Mouse (Mus musculus) erythroblast, adult 5-6 weeks (primary cell): Measurements from ENCODE around the gene Ube2e2. TPM values are rescaled to one million over a fixed set of nuclear protein-coding genes. Genes with fewer than 3 reads are reported as not detected.

Source experiments
- ATAC-seq: replicated peaks from 2 replicates; pipeline ENCODE4 v1.8.0; 2016; ENCODE audit warnings: moderate number of reproducible peaks, mild to moderate bottlenecking, moderate TSS enrichment, inconsistent platforms; ENCODE audit not compliant: poor library complexity, low FRiP score, severe bottlenecking
- total RNA-seq, 2 experiments: library from RNA; stranded (forward) in 1 of 2; stranded (reverse) in 1 of 2; fragments of 150-400 nt in 1 of 2; fragments of 200-764, 138-1000 nt in 1 of 2; gene quantifications; 2 replicates each; pipeline versions ENCODE4 v1.2.3 to v1.2.4; 2015 to 2017; ENCODE audit warnings: low replicate concordance in 2 of 2

Gene Ube2e2
- total RNA-seq (2015; ENCODE audit: low replicate concordance) = not detected in 2 replicates
- 1.9 and 4.5 TPM in 2 replicates for total RNA-seq (2017; ENCODE audit: low replicate concordance)

DNA sequence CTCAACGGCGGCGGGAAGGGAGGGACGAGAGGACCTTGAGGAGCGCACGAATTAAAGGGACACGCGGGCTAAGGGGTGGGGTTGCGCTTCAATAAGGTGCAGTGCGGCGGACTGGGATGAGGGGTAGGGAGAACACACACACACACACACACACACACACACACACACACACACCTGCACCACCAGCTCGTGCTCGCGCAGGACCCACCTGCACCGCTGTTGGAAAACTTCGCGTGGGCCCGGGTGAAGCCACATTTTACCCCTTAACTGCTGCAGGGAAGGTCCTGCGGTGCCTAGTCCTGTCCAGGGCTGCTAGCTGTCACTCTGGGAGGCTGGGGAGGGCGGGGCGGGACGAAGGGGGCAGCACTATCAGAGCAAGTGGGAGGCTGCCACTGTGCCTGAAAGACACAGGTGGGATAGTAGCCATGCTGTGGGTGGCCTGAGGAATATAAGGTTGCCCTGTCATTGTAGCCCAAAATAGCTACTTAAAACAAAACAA is at the start of gene Ube2e2:
Gene Ube2e2 (minus strand): TSS at position 321 of the 499 bp plus-strand sequence.
- no peak for ATAC-seq

DNA sequence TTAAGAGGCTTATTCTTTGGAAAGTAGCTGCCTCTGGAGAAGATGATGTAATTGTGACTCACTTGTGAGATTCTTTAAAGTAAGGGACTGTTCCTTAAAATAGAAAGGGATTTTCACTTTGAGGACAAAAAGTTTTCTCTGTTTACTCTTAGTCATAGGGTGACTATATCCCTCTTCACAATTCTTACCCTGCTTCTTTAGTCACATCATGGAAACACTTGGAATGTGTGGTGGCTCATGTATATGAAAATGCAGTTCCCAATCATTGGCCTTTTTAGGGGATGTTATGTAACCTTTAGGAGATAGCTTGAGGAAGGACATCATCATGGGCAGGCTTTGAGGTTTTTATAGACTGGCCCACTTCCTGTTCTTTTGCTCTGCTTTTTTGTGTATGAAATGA is 46.0 kb upstream of the Ube2e2 start:
- no peak for ATAC-seq

DNA sequence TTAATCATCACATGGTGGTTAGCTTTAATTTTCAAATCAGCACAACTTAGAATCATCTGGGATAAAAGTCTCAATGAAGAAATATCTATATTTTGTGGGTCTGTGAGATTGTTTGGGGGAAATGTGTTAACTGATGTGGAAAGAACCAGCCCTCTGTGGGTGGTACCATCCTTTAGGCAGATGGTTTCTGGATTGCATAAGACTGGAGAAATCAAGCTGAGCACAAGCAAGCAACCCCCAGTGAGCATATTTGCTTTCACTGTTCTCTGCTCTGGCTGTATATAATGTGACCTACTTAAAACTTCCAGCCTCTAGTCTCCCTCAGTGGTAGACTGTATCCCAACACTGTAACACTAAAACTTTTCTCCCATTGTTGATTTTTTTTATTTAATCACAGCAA is 9.5 kb upstream of the Ube2e2 start:
- ATAC-seq = no peak

DNA sequence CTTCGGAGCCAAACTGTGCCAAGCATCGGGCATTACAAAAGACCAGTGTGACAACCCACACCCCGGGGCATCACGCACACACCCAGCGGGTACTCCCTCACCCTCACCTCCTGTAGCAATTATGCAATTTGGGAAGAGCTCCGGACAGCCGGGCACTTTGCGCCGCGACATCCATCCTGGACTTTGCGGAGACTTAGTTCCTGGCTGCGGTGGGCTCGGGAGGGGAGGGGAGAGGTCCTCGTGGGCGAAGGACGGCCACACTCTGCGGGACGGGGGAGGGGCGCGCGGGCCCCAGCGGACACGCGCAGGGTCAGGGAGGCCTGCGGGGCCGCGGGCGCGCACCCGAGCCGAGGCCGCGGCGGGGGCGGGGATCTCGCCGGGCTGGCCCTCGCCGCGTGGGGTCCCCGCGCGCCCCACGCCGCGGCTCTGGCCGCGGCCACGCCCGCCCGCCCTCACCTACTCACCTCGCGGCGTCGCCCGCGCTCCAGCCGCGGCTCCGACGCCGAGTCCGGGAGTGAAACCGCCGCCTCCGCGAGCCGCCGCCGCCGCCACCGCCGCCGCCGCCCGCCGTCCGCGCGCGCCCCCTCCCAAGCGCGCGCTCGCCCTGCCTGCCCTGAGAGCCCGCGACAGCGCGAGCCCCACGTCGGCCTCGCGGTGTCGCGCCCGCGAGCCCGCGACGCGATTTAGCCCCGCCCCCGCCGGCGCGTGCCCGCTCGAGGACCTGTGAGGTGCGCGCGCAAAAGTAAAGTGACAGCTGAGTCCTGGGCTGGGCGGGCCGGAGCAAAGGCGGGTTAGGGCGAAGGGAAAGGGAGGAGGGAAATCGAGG is 733 bp downstream of the Ube2e2 start:
- no peak for ATAC-seq

DNA sequence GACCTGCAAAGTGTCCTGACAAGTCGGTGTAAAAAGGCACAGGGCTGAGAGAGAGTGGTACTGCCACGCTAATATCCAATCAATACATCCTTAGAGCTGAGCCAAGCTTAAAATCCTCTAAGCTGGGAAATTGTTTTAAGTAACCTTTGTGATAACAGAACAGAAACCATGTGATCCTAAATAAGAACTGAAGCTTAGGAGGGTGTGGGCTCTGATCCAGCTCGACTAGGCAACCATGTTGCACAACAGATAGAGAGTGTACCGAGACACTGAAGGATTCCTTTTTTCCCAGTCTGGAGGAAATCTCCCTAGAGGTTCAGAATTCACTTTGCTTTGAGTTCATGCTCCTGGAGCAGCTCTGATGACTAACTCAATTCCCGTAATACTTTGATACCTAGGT is 4.5 kb downstream of the Ube2e2 start:
- no peak for ATAC-seq

DNA sequence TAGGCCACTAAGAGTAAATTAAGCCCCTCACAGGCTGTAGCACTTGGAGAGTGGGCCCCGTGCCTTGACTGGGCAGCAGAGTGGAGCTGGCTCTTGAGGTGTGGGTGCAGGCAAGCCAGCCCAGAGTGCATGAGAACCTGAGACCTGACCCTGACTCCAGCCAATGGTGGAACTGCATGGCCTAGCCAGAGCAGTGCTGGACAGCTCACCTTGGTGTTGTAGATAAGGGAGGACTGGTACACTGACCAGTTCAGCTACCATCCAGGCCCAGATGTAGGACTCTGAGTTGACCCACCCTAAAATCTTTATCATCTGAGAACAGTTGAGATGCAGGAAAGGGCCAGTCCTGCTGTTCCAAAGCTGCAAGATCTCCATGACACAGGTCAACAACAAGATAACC is 11.6 kb downstream of the Ube2e2 start:
- no peak for ATAC-seq

DNA sequence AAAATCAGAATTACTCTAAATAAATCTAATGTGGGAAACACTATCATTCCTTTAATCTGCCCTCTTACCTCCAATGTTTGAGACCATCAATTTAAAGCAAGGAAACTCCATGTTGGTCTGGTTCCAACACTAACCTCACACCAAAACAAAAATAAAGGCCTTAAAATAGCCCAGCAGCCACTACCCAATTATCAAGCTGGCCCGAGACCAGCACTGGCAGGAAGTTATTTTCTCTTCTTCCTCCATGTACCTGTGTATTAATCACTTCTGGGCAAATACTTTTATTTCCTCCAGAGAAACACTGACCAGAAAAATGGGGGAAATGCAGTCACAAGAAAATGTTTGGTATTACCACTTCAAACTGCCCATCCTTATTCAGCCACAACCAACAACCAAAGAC is 23.4 kb downstream of the Ube2e2 start:
- ATAC-seq = no peak

DNA sequence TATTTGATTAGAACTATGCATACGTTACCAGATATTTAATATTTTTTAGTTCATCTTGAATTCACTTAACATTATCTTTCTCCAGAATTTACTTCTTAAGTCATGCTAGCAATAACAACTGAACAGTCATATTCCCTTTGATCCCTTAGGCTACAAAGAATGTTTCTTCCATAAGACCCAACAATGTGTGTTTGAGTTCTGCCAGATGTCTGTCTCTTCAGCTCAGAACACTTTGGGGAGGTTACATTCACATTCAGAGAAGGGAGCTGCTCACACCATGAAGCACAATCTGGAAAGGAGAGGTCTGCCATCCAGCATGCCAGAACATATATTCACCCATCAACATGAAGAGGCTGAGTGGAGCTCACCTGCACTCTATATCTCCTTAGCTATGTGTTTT is 65.4 kb downstream of the Ube2e2 start:
- no peak for ATAC-seq

DNA sequence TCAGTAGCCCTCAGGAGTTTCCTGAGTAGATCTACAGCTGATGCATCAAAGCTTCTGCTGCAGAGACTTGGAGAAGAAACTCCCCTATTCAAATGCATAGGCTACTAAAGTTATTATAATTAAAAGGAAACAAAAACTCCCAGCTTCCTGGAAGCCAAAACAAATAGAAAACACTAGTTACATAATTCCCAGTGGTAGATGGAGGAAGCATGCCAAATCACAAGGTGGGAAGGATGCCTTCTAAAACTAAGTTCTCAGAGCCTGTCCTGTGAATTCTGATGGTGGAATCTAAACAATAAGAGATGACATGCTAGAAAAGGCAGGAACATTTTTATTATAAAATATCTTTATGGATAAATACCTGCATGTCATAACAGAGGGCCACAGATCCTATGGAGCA is 67.3 kb downstream of the Ube2e2 start:
- ATAC-seq = no peak

DNA sequence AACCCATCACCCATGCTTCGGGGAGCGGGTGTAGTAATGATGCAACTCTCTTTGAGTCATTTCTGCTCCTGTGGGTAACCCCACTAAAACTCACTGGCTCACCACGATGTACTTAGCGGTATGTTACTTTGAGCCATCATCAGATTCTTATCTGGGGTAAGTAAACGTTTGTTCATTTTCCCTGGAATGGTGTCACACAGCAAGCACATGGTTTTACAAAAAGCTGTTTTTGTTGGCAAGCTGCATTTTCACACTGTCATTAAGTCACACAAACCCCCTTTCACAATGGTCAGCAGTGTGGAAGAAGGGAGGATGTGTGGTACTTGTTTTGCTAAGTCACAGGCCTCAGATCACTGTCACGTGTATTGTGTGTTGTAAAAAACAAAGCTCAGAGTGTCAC is 73.4 kb downstream of the Ube2e2 start:
- no peak for ATAC-seq

DNA sequence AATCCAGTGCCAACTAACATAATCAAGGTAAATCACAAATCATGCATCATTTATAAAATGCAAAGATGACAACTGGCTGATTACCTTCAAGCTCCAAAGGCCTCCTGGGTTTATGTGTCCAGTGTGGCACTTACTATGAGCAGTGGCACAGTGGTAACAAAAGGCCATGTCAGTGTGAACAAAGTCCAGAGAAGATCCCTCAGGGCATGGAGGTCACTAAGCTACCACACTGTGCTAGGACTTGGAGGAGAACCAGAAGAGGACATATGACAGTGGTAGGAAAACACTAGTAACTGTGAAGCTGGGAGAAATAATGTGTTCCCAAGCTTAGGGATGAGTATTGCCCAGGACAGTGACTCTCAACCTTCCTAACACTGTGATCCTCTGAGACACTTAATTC is 97.2 kb downstream of the Ube2e2 start:
- ATAC-seq = no peak

DNA sequence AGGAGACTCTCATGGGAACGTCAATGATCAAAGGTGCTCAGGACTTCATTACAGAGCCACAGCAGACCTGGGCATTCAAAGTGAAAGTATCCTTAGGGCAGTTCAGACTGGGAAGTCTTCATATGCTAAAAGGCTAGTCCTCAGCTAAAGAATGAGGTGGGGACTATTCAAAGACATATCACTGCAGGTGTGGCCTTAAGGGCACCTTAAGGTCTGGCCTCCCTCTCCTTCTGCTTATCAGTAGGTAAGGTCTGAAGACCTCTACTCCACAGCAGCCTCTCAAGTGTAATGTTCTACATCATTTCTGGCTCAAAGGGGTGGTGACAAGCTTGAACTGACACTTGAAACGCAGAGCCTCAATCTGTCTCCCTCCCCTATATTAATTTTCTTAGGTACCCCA is 98.3 kb downstream of the Ube2e2 start:
- ATAC-seq = no peak

DNA sequence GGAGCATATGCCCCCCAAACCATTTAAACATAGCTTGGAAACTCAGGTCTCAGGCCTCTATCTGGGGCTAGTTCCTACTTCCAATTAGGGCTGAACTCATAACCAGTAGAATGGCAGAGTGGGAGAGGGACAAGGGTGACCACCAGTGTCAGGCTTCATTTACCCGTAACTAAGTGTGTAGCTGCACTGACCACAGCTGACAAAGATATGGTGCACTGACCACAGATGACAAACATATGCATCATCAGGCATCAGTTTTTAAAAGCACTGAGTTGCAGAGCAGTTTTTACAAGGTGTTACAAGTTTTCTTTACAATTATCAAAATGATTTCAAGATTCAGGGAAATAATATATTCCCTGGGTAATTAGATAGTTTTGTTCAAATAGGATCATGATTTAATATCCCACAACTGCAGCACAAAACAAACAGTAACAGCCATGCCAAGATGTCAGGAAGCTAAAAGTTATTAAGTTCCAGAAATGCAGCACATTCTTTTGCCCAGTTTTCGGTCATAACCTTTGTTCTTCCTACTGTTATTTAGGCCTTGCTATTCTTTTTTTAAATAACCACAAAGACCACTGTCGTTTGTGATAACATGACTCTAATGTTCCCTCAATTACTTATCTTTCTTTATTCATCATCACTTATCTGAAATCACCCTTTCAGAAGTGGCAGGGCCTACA is 114.9 kb downstream of the Ube2e2 start:
- ATAC-seq = no peak

DNA sequence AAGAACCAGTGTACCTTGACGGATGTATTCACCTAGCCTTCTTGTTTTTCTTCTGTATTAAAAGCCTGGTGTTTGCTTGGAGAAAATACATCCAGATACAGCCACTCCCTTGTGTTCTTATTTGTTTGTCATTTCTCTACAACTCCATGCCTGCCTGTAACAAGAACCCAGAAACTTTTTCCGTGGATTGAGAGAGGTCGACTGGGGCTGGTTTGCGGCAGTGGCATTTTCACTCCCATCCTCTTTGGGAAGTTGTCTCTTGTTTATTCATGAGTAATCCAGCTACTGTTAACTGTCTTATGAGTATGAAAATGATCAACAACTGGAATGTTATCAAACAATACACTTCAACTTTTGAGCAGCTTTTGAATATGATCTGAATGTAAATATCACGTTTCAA is 115.8 kb downstream of the Ube2e2 start:
- ATAC-seq = no peak

DNA sequence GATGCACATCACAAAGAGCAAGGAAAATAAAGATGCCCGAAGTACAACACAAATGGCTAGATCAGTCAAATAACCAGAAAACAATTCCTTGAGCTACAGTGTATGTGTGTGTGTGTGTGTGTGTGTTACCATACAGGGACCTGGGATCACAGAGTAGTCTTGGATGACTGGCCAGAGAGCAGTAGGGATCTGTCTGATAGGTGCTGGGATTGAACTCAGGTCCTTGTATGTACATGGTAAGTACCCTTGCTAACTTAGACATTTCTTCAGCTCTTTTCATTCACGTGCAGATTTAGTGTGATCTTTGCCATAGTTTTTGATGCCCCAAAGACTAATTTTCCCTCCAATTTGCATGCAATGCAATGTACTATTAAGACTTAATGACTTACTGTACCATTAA is 117.9 kb downstream of the Ube2e2 start:
- ATAC-seq = no peak

DNA sequence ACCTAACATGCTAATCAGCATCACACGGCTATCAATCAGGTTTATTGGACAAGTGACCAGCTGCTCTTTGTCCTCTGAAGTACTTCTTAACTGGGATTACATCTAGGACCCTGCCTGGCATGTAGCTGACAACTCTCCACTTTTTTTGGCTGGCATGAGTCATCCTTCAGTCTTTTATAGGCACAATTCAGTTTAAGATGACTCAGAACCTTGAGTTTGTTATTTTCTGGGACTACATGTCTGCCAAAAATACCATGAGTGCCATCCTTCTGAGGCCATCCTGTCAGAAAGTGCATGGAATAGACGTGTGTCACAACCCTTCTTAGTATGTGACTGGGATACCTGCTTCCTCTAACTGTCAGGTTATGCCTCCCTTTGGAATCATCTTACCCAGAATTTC is 120.3 kb downstream of the Ube2e2 start:
- ATAC-seq = no peak

DNA sequence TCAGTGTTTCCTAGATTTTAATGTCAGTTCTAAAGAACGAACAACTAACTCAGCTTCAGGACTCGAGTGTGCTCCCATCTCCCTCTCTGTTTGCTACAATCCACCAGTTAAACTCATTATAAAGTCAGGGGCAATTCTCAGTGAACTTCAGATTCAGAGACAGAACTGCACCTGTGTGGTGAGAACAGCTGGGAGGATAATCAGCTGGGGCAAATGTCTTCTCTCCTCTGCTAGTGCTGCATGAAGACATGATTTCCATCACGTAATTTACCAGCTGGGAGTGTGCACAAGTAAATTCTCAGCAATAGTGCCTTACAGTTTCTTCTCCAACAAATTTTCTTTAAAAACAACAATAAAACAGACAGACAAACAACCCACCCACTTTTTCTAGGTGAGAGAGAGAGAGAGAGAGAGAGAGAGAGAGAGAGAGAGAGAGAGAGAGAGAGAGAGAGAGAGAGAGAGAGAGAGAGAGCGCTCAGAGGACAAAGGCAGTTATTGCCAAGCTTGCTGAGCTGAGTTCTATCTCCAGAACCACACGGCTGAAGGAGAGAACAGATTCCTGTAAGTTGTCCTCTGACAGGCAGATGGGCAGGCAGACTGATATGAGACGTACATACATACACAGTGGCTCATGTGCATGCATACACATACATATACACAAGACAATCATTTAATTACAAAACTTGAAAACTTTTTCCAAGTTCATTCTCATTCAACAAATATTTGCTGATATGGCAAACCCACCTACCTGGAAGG is 134.3 kb downstream of the Ube2e2 start:
- no peak for ATAC-seq

DNA sequence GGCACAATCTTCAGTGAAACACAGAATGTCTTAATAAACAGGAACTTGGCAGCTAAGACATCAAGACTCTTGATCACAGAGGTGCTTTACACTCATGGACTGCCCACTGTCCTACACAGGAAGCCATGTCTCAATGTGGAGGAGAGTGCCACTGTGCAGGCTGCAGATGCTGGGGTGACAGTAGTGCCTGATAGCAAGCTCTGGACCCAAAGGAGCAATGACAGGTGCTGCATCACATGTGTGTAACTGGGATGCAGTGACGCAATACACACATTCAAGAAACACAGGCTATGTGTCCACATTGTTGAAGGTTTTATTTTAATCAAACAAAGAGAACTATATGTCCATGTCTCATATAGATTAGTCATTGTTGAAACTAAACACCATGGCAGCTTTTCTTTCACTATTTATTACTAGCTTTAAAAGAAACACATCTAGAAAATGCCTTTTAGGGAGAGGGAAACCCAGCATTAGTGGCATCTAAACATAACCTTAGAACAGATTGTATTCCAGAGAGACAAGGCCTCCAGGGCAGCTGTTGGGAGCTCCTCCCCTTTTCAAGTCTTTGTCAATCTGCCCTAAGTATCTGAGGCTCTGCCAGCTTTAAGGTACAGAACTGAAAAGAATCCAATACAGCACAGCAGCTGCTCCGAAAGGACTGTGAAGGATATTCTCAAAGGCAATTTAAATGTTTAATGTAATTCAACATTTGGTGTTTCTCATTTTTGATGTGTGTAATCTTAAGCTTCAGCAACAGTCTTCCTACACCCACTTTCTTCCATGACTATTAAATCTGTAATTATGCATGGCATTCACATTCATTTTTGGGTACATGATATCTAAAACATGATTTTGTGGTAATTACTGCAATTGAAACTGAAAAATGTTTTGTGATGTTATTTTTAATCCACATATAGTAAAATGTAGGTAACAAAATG is 135.2 kb downstream of the Ube2e2 start:
- no peak for ATAC-seq

DNA sequence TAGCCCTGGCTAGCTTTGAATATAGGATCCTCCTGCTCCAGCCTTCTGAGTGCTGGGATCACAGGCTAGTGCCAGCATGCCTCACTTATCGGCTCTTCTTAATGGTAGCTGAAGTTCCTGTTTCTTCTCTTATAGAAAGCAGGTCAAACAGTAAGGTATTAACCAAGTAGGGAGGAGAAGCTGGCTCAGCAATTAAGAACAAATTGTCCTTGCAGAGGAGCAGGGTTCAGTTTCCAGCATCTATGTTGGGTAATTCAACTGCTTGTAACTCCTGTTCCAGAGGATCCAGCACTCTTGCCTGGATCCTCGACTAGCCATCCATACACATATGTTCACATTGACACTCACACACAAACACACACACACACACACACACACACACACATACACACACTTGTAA is 136.1 kb downstream of the Ube2e2 start:
- no peak for ATAC-seq
